Mouse (Mus musculus): ENCODE measurements around the gene Rpl22.

Gene Rpl22

GRCm38 (mm10) chr4:152338419-152339292 is 13.1 kb downstream of the Rpl22 start, which contains the start of gene Chd5:
Gene Chd5 (plus strand): TSS chr4:152338651.
- DNase-seq (ENCODE audit: low spot score): no peak

- no peak for DNase-seq (ENCODE audit: low spot score)
These were observed 13.8 kb downstream of the Rpl22 start for GRCm38 (mm10) chr4:152339293-152339790.

GRCm38 (mm10) chr4:152340584-152341284 is 15.2 kb downstream of the Rpl22 start:
- DNase-seq (ENCODE audit: low spot score): peak; percentile 43

DNA sequence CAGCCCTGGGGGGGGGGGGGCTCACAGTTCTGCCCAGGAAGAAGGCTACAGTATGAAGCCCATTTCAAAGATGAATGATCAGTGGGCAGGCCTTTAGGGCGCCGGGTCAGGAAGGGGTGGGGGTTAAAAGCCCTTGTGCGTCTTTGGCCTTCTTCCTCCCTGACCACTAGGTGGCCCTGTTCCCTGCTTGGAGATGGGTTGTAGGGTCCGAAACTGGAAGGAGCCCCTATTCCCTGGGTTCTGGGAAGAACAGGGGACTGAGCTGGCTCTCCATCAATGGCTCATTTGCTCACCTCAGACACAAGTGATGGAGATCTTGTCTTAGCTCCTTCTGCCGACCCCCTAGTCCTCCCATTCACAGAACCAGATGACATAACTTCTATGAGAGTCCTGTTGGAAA is 17.8 kb downstream of the Rpl22 start:
- DNase-seq (ENCODE audit: low spot score): peak; percentile 82

- DNase-seq (ENCODE audit: low spot score): no peak
These were observed 19.1 kb downstream of the Rpl22 start for GRCm38 (mm10) chr4:152344651-152345050.

DNA sequence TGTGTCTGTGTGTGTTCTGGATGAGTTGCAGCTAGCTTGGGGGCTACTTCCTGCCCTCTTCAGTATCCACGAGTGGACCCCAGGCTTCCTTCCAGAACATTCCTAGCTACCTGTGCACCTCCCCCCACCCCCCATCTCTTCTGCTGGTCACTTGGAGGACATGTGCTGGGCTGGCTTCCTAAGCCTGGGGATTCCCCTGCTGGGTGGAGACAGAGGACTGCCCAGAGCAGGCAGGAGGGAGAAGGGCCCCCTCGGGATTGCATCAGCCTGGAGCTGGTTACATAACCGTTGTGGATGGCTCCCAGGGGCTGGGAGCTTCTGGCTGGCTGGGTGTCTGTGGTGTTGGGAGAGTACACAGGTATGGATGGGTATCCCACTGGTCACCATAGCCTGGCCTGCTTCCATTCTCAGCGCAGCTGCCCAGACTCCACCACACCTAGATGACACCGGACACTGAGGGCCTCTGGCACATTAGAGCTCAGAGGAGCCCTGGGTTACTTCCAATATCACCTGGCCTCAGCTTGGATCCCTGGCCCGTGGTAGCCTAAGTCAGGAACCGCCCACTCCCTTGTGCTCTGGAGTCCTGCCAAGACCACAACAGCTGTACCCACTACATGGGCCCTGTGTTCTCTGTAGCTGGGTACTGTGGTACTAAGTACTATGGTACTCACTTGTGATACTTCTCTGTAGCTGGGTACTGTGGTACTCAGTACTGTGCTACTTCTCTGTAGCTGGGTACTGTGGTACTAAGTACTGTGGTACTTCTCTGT is 19.8 kb downstream of the Rpl22 start:
- DNase-seq (ENCODE audit: low spot score): no peak

DNA sequence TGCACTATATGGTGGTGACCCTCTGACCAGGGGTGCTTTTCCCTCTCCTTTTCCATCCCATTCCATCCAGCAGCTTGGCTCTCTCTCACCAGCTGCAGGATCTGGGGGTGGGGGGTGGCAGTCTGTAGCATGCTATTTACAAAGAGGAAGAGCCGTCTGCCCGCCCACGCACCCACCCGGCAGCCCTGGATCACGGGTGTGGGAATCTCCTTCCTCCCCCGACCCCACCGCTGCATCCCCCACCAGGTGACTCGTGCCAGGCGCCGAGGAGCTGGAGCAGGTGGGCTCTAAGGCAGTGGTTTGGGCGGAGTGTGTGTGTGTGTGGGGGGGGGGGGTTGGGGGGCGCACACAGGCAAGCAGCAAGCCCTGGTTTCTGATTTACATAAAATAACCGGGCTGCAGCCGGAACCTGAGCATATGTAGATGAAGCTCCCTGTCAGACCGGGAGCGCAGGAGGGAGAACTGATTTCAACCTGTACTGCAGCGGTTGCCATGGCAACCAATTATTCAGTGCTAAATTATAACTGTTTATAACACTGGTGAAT is 24.4 kb downstream of the Rpl22 start:
- peak; percentile 49 for DNase-seq (ENCODE audit: low spot score)

- no peak for DNase-seq (ENCODE audit: low spot score)
These were observed 25.3 kb downstream of the Rpl22 start for GRCm38 (mm10) chr4:152350722-152351421.

- peak; percentile 62 for DNase-seq (ENCODE audit: low spot score)
These were observed 26.1 kb downstream of the Rpl22 start for GRCm38 (mm10) chr4:152351422-152352305.

DNA sequence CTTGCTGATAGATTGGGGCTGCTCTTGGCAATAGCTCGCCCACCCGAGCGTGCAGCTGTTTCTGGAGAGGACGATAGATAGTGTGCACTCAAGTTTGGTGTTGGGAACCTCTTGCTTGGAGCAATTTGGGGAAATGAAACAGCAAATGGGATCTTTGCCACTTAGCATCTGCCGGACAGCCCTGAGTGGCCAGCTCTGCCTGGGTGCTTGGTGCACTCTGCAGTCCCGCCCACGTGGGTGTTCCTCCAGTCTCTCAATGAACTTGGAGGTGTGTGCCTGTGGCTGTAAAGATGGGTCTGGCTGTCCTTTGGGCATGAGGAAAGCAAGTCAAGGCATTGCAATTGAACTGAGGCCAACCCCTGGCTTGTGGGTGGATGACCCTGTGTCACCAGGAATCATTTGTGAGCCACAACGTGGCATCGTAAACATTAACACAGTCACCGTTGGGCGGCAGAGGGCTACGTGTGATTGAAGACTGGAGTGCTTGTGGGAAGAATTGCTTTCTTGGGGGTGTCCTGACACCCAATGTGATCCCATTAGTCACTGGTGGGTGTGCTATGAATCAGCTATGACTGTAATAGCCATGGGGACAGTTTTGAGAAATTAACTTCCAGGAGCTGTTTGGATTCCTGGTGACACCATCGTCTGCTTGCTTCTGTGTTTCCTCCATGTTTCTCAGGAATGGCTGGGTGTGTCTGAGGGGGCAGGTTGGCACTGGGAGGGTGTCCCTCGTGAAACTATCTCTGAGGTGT is 28.5 kb downstream of the Rpl22 start:
- no peak for DNase-seq (ENCODE audit: low spot score)

GRCm38 (mm10) chr4:152355672-152356071 is 30.1 kb downstream of the Rpl22 start:
- no peak for DNase-seq (ENCODE audit: low spot score)

DNA sequence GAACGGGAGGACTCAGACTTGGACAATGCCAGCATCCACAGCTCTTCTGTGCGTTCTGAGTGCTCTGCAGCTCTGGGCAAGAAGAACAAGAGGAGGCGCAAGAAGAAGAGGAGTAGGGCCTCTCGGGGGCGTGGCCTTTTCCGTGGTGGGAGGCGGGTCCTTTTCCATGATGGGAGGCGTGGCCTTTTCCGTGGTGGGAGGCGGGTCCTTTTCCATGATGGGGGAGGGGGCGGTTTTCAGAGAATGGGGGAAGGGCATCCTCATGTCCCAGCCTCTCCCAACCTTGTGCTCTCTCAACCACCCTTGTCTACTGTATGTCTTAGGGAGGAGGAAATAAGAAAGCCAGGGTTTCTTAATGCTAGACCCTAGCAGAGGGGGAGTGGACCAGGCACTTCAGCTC is 34.2 kb downstream of the Rpl22 start:
- DNase-seq (ENCODE audit: low spot score): no peak

GRCm38 (mm10) chr4:152360855-152361254 is 35.3 kb downstream of the Rpl22 start:
- DNase-seq (ENCODE audit: low spot score): peak; percentile 87

DNA sequence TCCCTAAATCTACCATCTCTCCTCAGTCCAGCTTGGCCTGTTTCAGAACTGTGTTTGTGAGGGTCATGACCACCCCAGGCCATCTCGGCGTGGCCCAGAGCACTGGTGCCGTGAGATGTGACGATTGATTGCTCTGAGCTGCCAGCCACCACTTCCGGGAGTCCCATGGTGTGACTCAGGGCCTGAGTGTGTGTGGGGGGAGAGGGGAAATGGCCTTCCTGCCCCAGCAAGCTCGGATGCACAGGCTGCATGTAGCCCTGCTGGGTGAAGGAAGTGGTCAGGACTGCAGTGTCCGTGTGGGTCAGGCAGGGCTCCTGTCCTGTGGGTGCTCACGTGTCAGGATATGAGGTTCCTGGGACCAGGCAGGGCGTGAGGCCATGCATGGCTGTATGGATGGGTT is 36.6 kb downstream of the Rpl22 start:
- DNase-seq (ENCODE audit: low spot score): no peak

- no peak for DNase-seq (ENCODE audit: low spot score)
These were observed 39.7 kb downstream of the Rpl22 start for GRCm38 (mm10) chr4:152365228-152365627.

DNA sequence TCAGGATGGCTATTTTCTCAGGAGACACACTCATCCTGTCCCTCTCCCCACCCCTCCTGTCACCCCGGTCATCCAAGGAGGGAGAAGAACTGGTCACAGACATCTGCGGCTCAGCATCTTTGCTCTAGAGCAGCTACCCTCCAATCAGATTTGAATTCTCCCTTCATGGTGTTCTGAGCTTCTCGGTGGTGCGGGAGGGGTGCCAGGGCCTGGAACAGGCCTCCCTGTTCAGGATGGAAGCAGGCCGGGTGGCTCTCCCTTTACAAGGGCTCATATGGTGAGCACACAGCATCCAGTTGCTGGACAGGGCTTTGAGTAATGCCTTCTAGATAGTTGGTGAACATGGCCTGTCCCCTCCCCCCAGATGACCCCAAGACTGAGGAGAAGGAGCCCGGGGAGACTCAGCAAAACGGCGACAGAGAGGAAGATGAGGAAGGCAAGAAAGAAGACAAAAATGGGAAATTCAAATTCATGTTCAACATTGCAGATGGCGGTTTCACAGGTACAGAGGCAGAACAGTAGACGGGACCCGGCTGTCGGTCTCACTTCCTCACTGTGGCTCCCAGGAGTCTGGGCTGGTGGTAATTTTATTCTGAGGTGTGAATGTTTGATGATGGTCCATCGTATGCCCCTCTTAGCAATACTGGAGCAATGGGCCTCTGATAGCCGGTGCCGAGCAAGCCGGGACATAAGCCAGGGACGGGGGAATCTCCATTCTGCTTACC is 57.1 kb downstream of the Rpl22 start:
- DNase-seq (ENCODE audit: low spot score): no peak

All from embryo, embryonic 10.5 days (tissue).